Mouse (Mus musculus): Measurements from ENCODE around the gene Sh3gl1.

- TF ChIP-seq CTCF (IDR thresholded peaks at IDR 0.05; ENCODE audit: low read depth, low read length) (no peak), POLR2A (IDR thresholded peaks at IDR 0.05; ENCODE audit: extremely low read depth, insufficient read depth, low read length) (no peak)
Observed at GRCm38 (mm10) chr17:56032127-56032733, 4.2 kb downstream of the Sh3gl1 start.
